Mouse (Mus musculus) A20 (cell line): Measurements from ENCODE around the gene Nrxn1.

Source experiments
- DNase-seq: peaks from one replicate; pipeline ENCODE4 v3.0.0-alpha.2; 2011; ENCODE audit warnings: low read depth, low spot score

Gene Nrxn1

DNA sequence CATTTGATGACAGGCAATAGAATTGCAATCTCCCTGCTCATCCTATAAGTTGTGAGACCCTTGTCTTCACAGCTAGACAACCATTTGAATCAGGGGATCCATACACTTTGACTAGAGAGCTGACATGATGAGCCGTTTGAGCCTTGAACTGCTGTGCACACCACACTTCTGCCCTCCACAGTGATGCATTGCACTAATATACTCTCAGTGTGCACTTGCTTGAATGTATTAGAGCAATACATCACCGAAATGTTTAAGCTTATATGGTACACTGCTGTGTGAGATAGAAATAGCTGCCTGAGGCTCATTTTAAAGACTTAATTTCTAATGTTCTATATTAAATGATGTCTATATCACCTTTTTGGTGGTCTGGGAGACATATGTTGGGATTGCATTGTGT lies 430.6 kb downstream of the Nrxn1 start:
- DNase-seq, result no peak

- no peak for DNase-seq
Measured at GRCm38 (mm10) chr17:90654506-90654905, 438.4 kb downstream of the Nrxn1 start.

GRCm38 (mm10) chr17:90653347-90653746 lies 439.5 kb downstream of the Nrxn1 start:
- no peak for DNase-seq

- DNase-seq, result no peak
Measured at GRCm38 (mm10) chr17:90650279-90650678, 442.6 kb downstream of the Nrxn1 start.

DNA sequence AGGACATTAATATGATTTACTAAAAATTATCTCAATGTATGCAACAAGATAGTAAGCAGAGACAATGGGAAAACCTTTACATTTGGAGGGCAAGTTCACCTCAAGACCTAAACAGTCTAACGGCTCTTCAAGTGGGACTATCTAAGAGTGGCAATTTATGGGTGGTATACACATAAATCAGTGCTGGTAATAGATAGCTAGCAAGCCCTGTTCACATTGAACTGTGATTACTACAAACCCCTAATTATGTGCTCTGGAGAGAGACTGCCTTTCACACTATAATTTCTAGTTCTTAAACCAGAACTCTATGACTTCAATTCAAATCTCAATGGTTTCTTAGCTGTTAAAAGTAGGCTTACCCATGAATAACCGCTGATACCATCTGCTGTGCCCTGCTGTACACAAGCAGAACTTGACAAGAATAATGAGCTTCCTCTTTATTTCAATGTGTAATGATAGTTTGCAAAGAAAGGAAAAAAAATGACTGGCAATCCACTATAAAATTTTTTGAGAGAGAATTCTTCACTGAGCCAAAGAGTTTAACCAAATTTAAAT lies 453.8 kb downstream of the Nrxn1 start:
- no peak for DNase-seq

DNA sequence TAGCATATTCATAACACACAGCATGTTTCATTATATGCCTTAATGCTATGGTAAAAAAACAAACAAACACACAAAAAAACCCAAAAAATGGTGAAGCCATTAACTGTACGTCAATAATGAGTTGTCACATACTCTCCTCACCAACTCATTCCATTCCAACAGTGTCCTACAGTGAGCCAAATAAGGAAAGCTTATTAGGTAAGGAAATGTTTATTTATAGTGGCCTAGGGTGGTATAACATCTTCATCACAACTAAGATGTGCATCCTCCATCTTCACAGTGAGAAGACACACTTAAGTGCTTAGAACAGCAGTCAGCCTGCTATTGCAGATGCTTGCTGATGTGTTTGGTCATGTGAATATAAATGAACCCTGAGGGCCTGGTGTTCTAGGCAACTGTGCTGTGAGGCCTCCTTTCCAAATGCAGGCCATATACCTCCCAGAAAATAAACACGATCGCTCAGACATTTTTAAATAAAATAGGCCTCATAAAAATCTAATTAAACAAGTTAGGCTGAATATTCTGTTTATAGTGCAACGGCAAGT lies 454.6 kb downstream of the Nrxn1 start:
- no peak for DNase-seq

DNA sequence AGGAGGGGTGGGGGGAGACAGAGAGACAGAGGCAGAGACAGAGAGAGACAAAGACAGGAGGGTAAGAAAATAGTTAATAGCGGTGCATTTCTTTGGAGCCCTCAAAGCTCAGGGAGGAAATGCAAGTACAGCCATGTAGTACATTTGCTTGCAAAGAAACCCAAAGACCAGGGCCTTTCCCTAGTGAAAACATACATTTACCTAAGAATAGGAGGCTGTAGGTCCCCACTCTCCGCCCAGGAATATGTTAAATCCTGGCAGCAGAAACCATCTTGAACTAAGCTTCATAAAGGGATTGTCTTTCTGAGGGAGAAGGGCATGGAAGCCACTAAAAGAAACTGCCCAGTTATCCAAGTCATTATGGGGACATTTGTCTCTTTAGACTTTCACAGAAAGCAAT lies 461.5 kb downstream of the Nrxn1 start:
- no peak for DNase-seq

DNA sequence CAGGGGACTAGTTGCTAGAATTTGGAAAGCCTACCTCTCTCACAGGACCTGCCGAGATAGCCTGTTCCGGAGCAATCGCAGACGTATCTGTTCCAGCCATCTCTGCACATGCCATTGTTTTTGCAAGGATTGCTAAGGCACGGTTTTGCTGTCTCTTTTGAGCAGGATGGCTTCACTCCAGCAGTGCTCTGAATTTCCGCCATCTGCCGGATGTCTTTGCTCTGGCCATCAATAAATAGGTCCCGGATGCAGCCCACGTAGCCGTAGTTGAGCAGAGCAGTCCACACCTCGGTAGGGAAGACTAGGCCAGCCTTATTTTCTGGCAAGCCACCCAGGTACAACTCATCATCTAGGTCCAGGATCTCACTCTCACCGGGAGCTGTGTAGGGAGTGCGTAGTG lies 463.0 kb downstream of the Nrxn1 start:
- DNase-seq, result no peak

DNA sequence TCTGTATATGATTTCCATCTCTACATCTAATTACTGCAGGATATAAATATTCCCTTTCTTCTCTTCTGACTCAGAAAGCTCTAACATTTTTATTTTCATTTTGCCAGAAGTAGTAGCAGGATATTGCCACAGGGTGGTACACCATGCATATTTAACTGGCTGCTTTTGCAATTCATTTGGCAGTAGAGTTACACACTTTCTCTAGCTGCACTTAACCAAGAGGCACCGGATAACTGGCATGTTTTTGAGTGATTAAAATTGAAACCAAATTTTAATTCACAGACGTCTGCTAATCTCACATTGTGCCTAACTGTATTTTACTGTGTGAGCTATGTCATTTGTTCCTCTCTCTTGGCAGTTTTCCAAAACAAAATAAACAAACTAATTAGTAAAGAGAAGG lies 464.4 kb downstream of the Nrxn1 start:
- peak; percentile 56 for DNase-seq

DNA sequence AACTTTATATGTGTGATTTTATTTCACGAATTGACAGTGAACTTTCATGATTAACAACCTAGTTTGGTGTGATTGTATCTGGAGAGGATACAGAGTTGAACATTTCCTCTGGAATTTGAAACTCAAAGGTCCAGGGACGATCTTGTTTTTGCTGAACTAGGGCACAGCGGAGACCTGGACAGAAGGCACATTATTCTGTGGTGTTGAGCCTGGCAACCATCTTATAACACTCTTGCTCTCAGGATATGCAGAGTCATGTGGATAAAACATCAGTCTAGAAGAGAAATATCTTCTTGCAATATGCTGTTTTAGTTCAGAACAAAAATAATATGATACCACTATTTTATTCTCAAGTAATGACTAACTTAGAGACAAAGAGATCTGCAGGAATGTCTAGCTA lies 464.9 kb downstream of the Nrxn1 start:
- no peak for DNase-seq

DNA sequence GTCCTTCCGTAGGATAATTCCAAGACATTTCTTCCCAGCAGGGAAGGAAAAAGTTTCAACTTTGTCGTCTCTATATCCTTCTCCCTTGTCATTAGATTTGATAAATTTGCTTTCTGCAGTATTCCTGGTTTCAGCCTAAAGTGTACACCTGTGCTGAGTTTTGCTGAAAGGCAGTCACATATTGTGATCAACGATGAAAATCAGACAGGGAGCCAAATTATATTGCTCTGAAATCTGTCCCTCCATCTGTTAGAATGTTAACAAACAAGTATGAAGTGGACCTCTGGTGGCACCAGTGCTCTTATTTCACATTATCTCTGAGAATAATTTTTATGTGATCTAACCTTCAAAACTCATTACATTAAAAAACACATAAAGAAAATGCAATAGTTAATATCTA lies 465.5 kb downstream of the Nrxn1 start:
- no peak for DNase-seq

DNA sequence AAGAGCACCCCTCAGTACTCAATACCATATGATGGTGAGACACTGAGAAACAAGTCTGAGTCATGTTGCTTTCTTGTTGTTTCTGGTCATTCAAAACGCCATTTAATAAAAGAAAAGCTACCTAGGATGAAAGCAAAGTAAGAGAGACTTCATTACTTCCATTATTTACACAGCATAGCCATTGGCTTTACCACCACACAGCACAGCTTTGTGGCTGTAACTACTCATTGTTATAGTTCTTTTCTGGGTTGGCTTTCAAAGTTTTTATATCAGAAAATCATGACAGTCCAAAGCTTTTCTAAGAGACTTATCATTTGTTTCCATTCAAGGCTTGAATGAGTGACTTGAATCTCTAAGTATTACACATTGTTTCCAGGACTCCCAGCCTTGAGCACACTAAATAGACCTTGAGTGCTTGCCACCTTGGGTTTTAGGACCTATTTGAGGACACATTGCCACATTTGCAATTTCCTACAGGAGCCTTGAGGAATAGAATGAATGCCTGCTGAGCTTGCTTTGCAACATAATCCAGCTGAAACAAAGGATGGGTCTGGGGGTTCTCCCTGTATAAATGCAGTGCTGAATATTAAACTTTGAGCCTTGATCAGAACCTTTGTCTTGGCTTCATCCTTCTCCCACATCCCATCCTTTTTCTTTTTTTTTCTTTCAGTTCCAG lies 468.1 kb downstream of the Nrxn1 start:
- DNase-seq, result no peak

DNA sequence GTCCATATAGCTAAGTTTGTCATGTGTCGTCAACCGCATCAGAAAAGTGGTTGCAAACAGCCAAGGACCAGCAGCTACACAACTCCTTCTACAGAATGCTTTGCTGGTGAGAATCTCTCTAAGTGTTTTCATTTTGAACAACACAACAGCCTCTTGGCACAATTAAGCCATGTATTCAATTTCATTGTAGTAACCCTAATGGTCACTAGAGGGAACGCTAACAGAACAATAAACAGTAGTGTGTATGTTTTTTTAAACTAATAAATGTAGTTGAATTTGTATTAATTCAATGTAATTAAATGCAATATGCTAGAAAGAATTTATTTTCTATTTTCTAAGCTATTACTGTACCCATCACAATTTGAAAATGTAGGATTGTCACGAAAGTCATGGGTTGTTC lies 471.0 kb downstream of the Nrxn1 start:
- no peak for DNase-seq

DNA sequence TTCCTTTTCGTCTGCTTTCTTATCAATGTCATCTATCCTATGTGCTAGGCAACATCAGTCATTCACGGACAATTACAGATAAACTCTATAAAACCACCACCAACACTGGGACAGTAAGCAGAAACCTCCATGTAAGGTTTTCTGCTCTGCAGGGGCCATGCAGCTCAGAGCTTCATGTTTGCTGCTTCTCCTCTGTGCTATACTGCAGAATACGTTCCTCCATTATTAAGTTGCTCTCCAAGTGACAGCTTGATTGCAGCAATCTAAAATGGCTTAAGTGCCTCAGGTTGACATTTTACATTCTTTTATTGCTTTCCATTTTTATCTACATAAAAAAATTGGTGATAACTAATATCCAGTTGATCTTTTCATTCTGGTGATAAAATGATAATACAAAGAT lies 477.9 kb downstream of the Nrxn1 start:
- no peak for DNase-seq

- no peak for DNase-seq
Measured at GRCm38 (mm10) chr17:90607427-90607806, 485.5 kb downstream of the Nrxn1 start.

DNA sequence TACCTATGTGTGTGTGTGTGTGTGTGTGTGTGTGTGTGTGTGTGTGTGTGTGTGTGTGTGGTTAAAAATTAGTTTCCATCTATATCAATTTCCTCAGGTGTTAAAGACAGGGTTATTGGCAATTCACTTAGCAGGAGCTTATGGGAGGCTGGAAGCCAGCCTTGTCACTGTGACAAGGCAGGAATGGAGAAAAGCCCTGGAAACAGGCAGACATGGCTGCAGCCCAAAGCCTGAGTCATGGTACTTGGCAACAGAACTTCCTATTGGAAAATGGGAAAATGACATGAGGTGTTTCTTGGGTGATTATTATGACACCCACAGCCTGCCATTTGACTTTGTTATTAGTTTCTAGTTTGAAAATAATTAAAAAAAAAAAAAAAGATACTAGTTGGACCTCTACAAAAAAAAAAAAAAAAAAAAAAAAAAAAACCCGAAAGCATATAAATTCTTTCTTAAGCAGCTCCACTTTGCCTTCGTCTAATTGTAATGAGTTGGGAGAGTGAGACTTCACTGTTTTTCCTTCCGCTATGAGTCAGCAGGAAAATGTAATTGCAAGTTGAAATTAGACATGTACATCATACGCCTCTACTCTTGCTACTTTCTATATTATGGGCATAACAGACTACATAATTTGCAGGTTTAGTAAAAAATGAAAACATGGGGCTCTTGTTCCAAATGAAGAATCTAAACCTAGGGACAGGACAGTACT lies 486.0 kb downstream of the Nrxn1 start:
- no peak for DNase-seq

DNA sequence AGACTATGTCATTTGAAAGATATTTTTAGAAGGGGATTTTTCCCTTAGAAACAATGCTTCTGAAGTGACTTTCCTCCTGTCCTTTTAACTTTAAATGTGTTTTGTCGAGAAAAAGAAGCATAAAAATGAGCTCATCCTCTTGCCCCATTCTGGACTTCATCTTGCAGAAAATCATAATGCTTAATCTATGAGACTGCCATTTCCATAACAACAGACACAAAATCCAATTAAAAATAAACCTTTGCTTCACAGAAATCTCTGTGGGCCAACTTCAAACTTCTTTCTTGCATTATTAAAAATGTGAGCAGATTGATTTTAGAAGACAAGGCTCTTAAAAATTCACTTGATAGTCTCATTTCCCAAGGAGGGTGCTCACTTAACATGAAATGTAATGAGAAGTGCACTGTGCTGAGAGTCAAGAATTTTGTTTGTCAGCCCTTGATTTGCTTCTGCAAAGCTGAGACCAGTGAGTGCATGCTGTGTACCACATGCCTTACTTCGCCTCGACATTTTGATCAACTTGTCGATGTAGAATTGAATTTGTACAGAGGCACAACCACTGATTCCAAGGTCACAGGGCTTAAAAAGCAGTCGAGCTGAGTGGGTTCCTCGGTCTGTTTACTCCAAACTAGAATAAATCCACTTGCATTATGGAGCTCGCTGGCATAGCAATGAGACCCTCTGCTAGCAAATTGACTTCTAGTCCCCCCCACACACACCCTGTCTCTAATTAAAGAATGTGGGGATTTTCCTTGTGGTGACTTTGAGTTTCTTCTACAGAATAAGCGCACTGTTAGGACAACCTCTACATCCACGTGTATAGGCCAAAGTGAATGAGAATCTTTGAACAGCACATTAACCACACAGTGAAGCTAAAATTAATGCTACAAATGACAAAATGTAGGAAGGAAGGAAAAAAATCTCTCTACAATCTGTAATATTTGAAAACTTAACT lies 493.0 kb downstream of the Nrxn1 start:
- DNase-seq, result no peak

- DNase-seq, result no peak
Measured at GRCm38 (mm10) chr17:90594798-90595533, 497.9 kb downstream of the Nrxn1 start.

GRCm38 (mm10) chr17:90586891-90587290 lies 506.0 kb downstream of the Nrxn1 start:
- no peak for DNase-seq

DNA sequence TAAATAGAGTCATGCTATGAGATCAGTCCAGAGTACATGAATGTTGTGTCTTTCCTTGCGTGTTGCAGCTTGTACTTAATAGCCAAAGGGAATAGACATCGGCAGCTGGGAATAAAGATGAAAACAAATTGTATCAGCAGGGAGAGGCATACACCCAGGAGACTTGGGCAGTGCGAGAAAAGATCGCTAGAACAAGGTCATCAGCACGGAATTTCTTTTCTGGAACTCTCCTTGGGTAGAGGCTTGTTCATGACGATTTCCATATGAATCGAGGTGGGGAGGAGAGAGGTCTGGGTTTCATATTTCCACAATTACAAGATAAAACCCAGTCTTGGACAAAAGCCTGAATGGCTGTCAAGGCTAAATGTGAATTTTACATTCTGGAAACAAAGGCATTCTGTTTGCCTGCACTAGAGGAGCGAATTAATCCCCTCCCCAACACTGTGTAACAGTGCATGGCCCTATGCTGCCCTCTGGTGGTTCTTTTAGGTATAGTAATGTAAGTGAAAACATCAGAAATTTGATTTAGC lies 508.1 kb downstream of the Nrxn1 start:
- peak; percentile 58 for DNase-seq
